Mouse (Mus musculus) cerebellum, postnatal 10 days (tissue): ENCODE data around the gene Cmc2.

Experiments used
- DNase-seq, 2 experiments: peaks; one replicate each; pipeline ENCODE4 v3.0.0; 2021; ENCODE audit warnings: mixed read lengths in 2 of 2

The Cmc2 gene

GRCm38 (mm10) chr8:116921337-116922059, at the start of gene Cmc2, which contains the start of gene Cenpn:
Gene Cmc2, minus strand, starts transcription at chr8:116921455.
Gene Cenpn, plus strand, starts transcription at chr8:116921730.
- peak; percentile 98 to 99 for DNase-seq

GRCm38 (mm10) chr8:116969531-116969930, 48.3 kb upstream of the Cmc2 start:
- no peak for DNase-seq

- no peak for DNase-seq
Observed at GRCm38 (mm10) chr8:116954415-116954814, 33.2 kb upstream of the Cmc2 start.

GRCm38 (mm10) chr8:116952428-116952827, 31.2 kb upstream of the Cmc2 start:
- no peak for DNase-seq

GRCm38 (mm10) chr8:116951778-116952177, 30.5 kb upstream of the Cmc2 start:
- no peak for DNase-seq

GRCm38 (mm10) chr8:116951369-116951768, 30.1 kb upstream of the Cmc2 start:
- peak; percentile 19 to 31 for DNase-seq

- peak in 1 of 2 experiments; percentile 18 for DNase-seq
Observed at GRCm38 (mm10) chr8:116947589-116947988, 26.3 kb upstream of the Cmc2 start.

- DNase-seq, result no peak
Observed at GRCm38 (mm10) chr8:116946851-116947250, 25.6 kb upstream of the Cmc2 start.

GRCm38 (mm10) chr8:116946268-116946838, 25.1 kb upstream of the Cmc2 start:
- no peak for DNase-seq

- no peak for DNase-seq
Observed at GRCm38 (mm10) chr8:116945169-116945910, 24.1 kb upstream of the Cmc2 start.

GRCm38 (mm10) chr8:116944385-116944696, 23.1 kb upstream of the Cmc2 start:
- no peak for DNase-seq

- DNase-seq, result peak; percentile 59
Observed at GRCm38 (mm10) chr8:116943555-116944384, 22.5 kb upstream of the Cmc2 start.

GRCm38 (mm10) chr8:116943161-116943554, 21.9 kb upstream of the Cmc2 start, which contains the start of gene Atmin:
Gene Atmin, plus strand, starts transcription at chr8:116943393.
- DNase-seq, result peak; percentile 96 to 97

GRCm38 (mm10) chr8:116942284-116943058, 21.2 kb upstream of the Cmc2 start:
- no peak for DNase-seq

GRCm38 (mm10) chr8:116935506-116935905, 14.3 kb upstream of the Cmc2 start:
- DNase-seq, result no peak

GRCm38 (mm10) chr8:116934976-116935375, 13.7 kb upstream of the Cmc2 start:
- DNase-seq, result no peak

- no peak for DNase-seq
Observed at GRCm38 (mm10) chr8:116928588-116928987, 7.3 kb upstream of the Cmc2 start.

- peak; percentile 57 to 59 for DNase-seq
Observed at GRCm38 (mm10) chr8:116927880-116928279, 6.6 kb upstream of the Cmc2 start.

- DNase-seq, result no peak
Observed at GRCm38 (mm10) chr8:116923526-116923925, 2.3 kb upstream of the Cmc2 start.

- DNase-seq, result no peak
Observed at GRCm38 (mm10) chr8:116922060-116922757, 954 bp upstream of the Cmc2 start.

- DNase-seq, result no peak
Observed at GRCm38 (mm10) chr8:116921005-116921336, 284 bp downstream of the Cmc2 start.

GRCm38 (mm10) chr8:116905836-116906235, 15.4 kb downstream of the Cmc2 start:
- DNase-seq, result no peak
